Mouse (Mus musculus): Measurements from ENCODE around the gene Ube2l3.

GRCm38 (mm10) chr16:17127292-17127691 is 75.2 kb downstream of the Ube2l3 start:
- TF ChIP-seq GATA1 (IDR thresholded peaks at IDR 0.05; ENCODE audit: borderline replicate concordance, low read length) (no peak), FLI1 (IDR thresholded peaks at IDR 0.05; ENCODE audit: low read length) (no peak)
